Mouse (Mus musculus): Measurements from ENCODE around the gene Nudt21. TPM values are rescaled to one million over a fixed set of nuclear protein-coding genes. Genes with fewer than 3 reads are reported as not detected.

The Nudt21 gene
- polyA plus RNA-seq, 1 experiment = 35.1 TPM

GRCm38 (mm10) chr8:94012013-94012951, 24.5 kb downstream of the Nudt21 start, which contains the start of gene Amfr:
Amfr (minus strand) TSS chr8:94012842.
- Histone ChIP-seq H3K27ac (ENCODE audit: control insufficient read depth, insufficient read depth, low read depth, low read length) (peak within 1 kb of the TSS; percentile 95), H3K36me3 (ENCODE audit: control insufficient read depth, insufficient read depth, low read length) (no peaks in the 10 kb centered on the region; the same call in 1 of the 2 replicates), H3K27me3 (ENCODE audit: control insufficient read depth, insufficient read depth, low read length) (no peaks in the 10 kb centered on the region), H3K4me1 (ENCODE audit: control insufficient read depth, insufficient read depth, low read length) (peaks cover 10% of the 10 kb centered on the region), H3K4me3 (ENCODE audit: control insufficient read depth, low read depth, low read length) (peak within 1 kb of the TSS; percentile 92)
- no peak for TF ChIP-seq CTCF (IDR thresholded peaks at IDR 0.05; ENCODE audit: control insufficient read depth, insufficient read depth, insufficient replicate concordance, low read depth, low read length)
- peak; percentile 61 for TF ChIP-seq POLR2A (IDR thresholded peaks at IDR 0.05; ENCODE audit: control insufficient read depth, low read depth, low read length)

DNA sequence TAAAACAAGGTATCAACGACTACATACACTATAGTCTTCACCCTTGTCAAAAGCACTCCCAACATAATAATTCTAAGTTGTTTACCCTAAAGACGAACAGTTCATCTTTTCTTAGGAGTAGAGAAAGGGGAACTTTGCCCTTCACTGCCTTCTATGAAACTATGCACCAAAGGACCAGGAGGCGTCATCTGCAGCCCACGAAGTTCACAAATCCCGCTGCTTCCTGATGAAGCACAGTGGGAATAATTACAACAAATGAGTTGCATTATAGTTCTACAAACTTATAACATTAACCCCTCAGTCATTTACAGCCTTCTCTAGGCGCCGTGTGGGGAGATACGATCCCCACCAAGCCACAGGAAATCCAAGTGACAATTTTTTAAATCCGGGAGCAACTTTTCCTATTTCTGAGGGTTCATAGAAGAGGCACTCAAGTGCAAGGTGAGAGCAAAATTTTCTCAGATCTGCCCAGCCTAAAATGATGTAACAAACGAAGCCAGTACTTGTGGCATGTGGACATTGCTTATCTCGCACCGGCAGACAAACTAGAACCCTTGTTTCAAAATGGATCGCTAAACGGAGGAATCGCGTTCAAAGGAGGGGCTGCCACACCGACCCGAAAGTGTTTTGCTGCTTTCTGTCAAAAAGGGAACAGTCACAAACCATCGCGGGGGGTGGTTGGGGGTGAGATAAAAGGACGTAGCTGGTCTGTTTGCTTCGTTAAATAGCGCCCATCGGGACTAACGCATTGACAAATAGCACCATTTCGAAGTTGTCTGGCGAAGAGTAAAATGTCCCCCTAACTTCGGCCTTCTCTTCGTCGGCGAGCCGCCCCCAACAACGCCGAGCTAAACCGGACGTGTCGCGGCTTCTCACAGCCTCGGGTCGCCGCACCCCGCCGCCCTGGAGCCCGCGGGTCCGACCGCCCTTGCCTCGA, 25.5 kb downstream of the Nudt21 start:
- Histone ChIP-seq H3K27me3 (ENCODE audit: control insufficient read depth, insufficient read depth, low read length) (no peaks in the 10 kb centered on the region), H3K36me3 (ENCODE audit: control insufficient read depth, insufficient read depth, low read length) (no peaks in the 10 kb centered on the region; the same call in 1 of the 2 replicates), H3K27ac (ENCODE audit: control insufficient read depth, insufficient read depth, low read depth, low read length) (peak overlapping the region; percentile 95), H3K4me3 (ENCODE audit: control insufficient read depth, low read depth, low read length) (peak overlapping the region; percentile 92), H3K4me1 (ENCODE audit: control insufficient read depth, insufficient read depth, low read length) (peaks cover 10% of the 10 kb centered on the region)
- no peak for TF ChIP-seq CTCF (IDR thresholded peaks at IDR 0.05; ENCODE audit: control insufficient read depth, insufficient read depth, insufficient replicate concordance, low read depth, low read length)
- 0 out of 2 replicates have a peak, but pooled peaks have one; percentile 3 for TF ChIP-seq POLR2A (IDR thresholded peaks at IDR 0.05; ENCODE audit: control insufficient read depth, low read depth, low read length)

GRCm38 (mm10) chr8:94010101-94010705, 26.6 kb downstream of the Nudt21 start:
- TF ChIP-seq POLR2A (IDR thresholded peaks at IDR 0.05; ENCODE audit: control insufficient read depth, low read depth, low read length) (no peak), CTCF (IDR thresholded peaks at IDR 0.05; ENCODE audit: control insufficient read depth, insufficient read depth, insufficient replicate concordance, low read depth, low read length) (no peak)
- H3K4me1 ChIP-seq (ENCODE audit: control insufficient read depth, insufficient read depth, low read length) = peaks cover 10% of the 10 kb centered on the region
- peak overlapping the region; percentile 83 for H3K4me3 ChIP-seq (ENCODE audit: control insufficient read depth, low read depth, low read length)
- H3K27ac ChIP-seq (ENCODE audit: control insufficient read depth, insufficient read depth, low read depth, low read length) = peak overlapping the region; percentile 77
- H3K27me3 ChIP-seq (ENCODE audit: control insufficient read depth, insufficient read depth, low read length) = no peaks in the 10 kb centered on the region
- H3K36me3 ChIP-seq (ENCODE audit: control insufficient read depth, insufficient read depth, low read length) = no peaks in the 10 kb centered on the region; the same call in 1 of the 2 replicates

DNA sequence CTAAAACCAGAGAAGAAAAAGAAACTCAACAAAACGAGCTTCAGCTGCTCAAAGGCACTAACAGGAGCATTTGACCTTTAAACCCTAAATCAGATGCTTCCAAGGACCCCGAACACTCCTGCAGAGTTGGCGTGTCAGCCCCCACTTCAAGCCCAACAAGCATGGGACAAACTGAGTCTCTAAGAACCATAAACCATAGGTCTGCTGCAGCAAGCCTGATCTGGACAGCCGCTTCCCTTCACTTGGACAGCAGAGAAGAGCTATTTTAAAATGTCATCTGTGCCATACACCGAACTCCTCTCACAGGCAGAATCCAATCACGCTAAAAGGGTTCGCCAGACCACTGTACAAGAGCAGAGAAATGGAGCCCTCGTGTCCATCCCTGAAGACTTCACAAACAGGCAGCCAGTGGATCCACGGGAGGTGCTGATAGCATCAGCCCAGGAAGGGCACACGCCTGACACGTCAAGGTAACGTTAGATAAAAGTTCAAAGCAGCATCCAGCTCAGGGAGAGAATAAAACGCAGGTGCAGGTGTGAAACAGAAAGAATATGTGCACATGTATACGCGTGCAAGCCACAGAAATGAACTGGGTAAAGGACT, 27.5 kb downstream of the Nudt21 start:
- H3K36me3 ChIP-seq (ENCODE audit: control insufficient read depth, insufficient read depth, low read length) = no peaks in the 10 kb centered on the region; the same call in 1 of the 2 replicates
- peaks cover 10% of the 10 kb centered on the region for H3K4me1 ChIP-seq (ENCODE audit: control insufficient read depth, insufficient read depth, low read length)
- no peaks in the 10 kb centered on the region for H3K27me3 ChIP-seq (ENCODE audit: control insufficient read depth, insufficient read depth, low read length)
- TF ChIP-seq CTCF (IDR thresholded peaks at IDR 0.05; ENCODE audit: control insufficient read depth, insufficient read depth, insufficient replicate concordance, low read depth, low read length) (no peak), POLR2A (IDR thresholded peaks at IDR 0.05; ENCODE audit: control insufficient read depth, low read depth, low read length) (no peak)
- no peak overlapping the region; the same call in 1 of the 2 replicates for H3K27ac ChIP-seq (ENCODE audit: control insufficient read depth, insufficient read depth, low read depth, low read length)
- H3K4me3 ChIP-seq (ENCODE audit: control insufficient read depth, low read depth, low read length) = peak overlapping the region; percentile 83

- H3K36me3 ChIP-seq (ENCODE audit: control insufficient read depth, insufficient read depth, low read length) = peaks cover 1% of the 10 kb centered on the region; the same call in 1 of the 2 replicates
Measured at GRCm38 (mm10) chr8:94004139-94004538, 32.7 kb downstream of the Nudt21 start.

DNA sequence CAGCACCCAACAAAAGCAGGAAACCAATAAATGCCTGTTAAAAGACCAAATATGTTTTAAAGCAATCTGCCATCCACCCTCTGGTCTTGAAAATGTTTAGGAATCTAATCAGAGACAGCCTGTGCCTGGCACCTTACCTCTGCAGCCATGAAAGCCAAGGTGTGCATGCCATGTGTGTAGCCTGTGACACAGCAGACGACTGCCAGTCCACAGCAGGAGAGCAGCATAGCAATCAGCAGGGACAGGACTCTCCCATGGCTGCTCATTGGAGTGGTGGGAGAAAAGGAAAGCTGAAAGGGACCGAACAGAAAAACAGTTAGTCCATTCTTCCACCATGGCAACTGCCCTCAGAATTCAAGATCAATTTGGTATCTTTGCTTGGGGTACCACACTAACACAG, 37.9 kb downstream of the Nudt21 start:
- H3K4me1 ChIP-seq (ENCODE audit: control insufficient read depth, insufficient read depth, low read length) = no peaks in the 10 kb centered on the region
- H3K36me3 ChIP-seq (ENCODE audit: control insufficient read depth, insufficient read depth, low read length) = peaks cover 6% of the 10 kb centered on the region
- no peaks in the 10 kb centered on the region for H3K27me3 ChIP-seq (ENCODE audit: control insufficient read depth, insufficient read depth, low read length)
- no peak overlapping the region for H3K27ac ChIP-seq (ENCODE audit: control insufficient read depth, insufficient read depth, low read depth, low read length)
- H3K4me3 ChIP-seq (ENCODE audit: control insufficient read depth, low read depth, low read length) = no peak overlapping the region
- no peak for TF ChIP-seq CTCF (IDR thresholded peaks at IDR 0.05; ENCODE audit: control insufficient read depth, insufficient read depth, insufficient replicate concordance, low read depth, low read length)
- TF ChIP-seq POLR2A (IDR thresholded peaks at IDR 0.05; ENCODE audit: control insufficient read depth, low read depth, low read length) = no peak

More at GRCm38 (mm10) chr8:94004139-94004538, 32.7 kb downstream of the Nudt21 start:
- Histone ChIP-seq H3K4me1 (ENCODE audit: control insufficient read depth, insufficient read depth, low read length) (peaks cover 3% of the 10 kb centered on the region), H3K4me3 (ENCODE audit: control insufficient read depth, low read depth, low read length) (no peak overlapping the region), H3K27ac (ENCODE audit: control insufficient read depth, insufficient read depth, low read depth, low read length) (no peak overlapping the region), H3K27me3 (ENCODE audit: control insufficient read depth, insufficient read depth, low read length) (no peaks in the 10 kb centered on the region)
- TF ChIP-seq POLR2A (IDR thresholded peaks at IDR 0.05; ENCODE audit: control insufficient read depth, low read depth, low read length) (no peak), CTCF (IDR thresholded peaks at IDR 0.05; ENCODE audit: control insufficient read depth, insufficient read depth, insufficient replicate concordance, low read depth, low read length) (no peak)
